Mouse (Mus musculus) heart, embryonic 15.5 days (tissue): ENCODE measurements at regions not wholly inside any gene's neighbourhood (a gene's known extent, or its start where the extent isn't known, plus 50 kb on each side); places are given as distances from the start of the nearest gene placed in this dataset.

Experiments
- ATAC-seq: fragments of 200-750 bp; cut with Nextera tagmentation; replicated peaks from 2 replicates; pipeline ENCODE4 v1.8.0; 2017; ENCODE audit warnings: low read depth, moderate TSS enrichment; ENCODE audit not compliant: insufficient number of reproducible peaks, insufficient read depth, low FRiP score
- H3K27ac ChIP-seq: fragments of 300-500 bp; sonication (generic); 2 replicates; pipeline ENCODE4 v1.5.1; 2015; ENCODE audit warnings: mild to moderate bottlenecking, inconsistent platforms
- H3K27me3 ChIP-seq: fragments of 300-500 bp; sonication (generic); 2 replicates; pipeline ENCODE4 v1.6.1; 2015; ENCODE audit warnings: inconsistent platforms
- H3K36me3 ChIP-seq: fragments of 300-500 bp; sonication (generic); 2 replicates; pipeline ENCODE4 v1.6.1; 2015; ENCODE audit warnings: mild to moderate bottlenecking, inconsistent platforms
- H3K4me1 ChIP-seq: fragments of 300-500 bp; sonication (generic); replicated peaks from 2 replicates; pipeline ENCODE4 v1.6.1; 2015; ENCODE audit warnings: inconsistent platforms
- H3K4me2 ChIP-seq: fragments of 300-500 bp; sonication (generic); 2 replicates; pipeline ENCODE4 v1.6.1; 2015; ENCODE audit warnings: inconsistent platforms, mild to moderate bottlenecking, moderate library complexity
- H3K4me3 ChIP-seq: fragments of 300-500 bp; sonication (generic); 2 replicates; pipeline ENCODE4 v1.5.1; 2015; ENCODE audit warnings: mild to moderate bottlenecking, inconsistent platforms
- H3K9ac ChIP-seq: fragments of 300-500 bp; sonication (generic); 2 replicates; pipeline ENCODE4 v1.6.1; 2015; ENCODE audit warnings: mild to moderate bottlenecking, inconsistent platforms
- H3K9me3 ChIP-seq: fragments of 300-500 bp; sonication (generic); replicated peaks from 2 replicates; pipeline ENCODE4 v1.6.1; 2016; ENCODE audit warnings: inconsistent platforms
- WGBS: fragments of 180-500 bp; shearing (Covaris S2); methylation state at CpG from one replicate; pipeline ENCODE4 v1.1.7; 2015; ENCODE audit warnings: mixed read lengths; 5-methylcytosine and 5-hydroxymethylcytosine counted together

GRCm38 (mm10) chr8:46413349-46414024, 57.4 kb upstream of the Acsl1 start:
- Histone ChIP-seq H3K4me2 (no peak overlapping the region), H3K36me3 (no peaks in the 10 kb centered on the region), H3K9ac (no peak overlapping the region), H3K4me3 (no peak overlapping the region), H3K4me1 (peaks cover 13% of the 10 kb centered on the region), H3K27me3 (no peaks in the 10 kb centered on the region), H3K27ac (peak overlapping the region; percentile 48), H3K9me3 (no peaks in the 10 kb centered on the region)
- WGBS = 72% methylated on average over 9 of the region's 9 CpGs
- no peak for ATAC-seq

- H3K4me2 ChIP-seq = no peak overlapping the region
- H3K4me1 ChIP-seq = peaks cover 13% of the 10 kb centered on the region
- H3K27ac ChIP-seq = peak overlapping the region; percentile 85
- H3K36me3 ChIP-seq = no peaks in the 10 kb centered on the region
- 33% methylated on average over 6 of the region's 6 CpGs for WGBS
- no peak overlapping the region for H3K9ac ChIP-seq
- H3K9me3 ChIP-seq = no peaks in the 10 kb centered on the region
- no peaks in the 10 kb centered on the region for H3K27me3 ChIP-seq
- no peak overlapping the region for H3K4me3 ChIP-seq
- ATAC-seq = peak; percentile 66; the same call in 1 of the 2 replicates
Measured at GRCm38 (mm10) chr8:46414874-46415273, 56.0 kb upstream of the Acsl1 start.

GRCm38 (mm10) chr8:46419402-46419801, 51.4 kb upstream of the Acsl1 start:
- H3K27me3 ChIP-seq = no peaks in the 10 kb centered on the region
- no peak overlapping the region for H3K9ac ChIP-seq
- no peak for ATAC-seq
- H3K4me2 ChIP-seq = no peak overlapping the region
- peaks cover 15% of the 10 kb centered on the region for H3K4me1 ChIP-seq
- no peaks in the 10 kb centered on the region for H3K36me3 ChIP-seq
- no peaks in the 10 kb centered on the region for H3K9me3 ChIP-seq
- no peak overlapping the region for H3K27ac ChIP-seq
- H3K4me3 ChIP-seq = no peak overlapping the region
- 74% methylated on average over 5 of the region's 5 CpGs for WGBS

- no peaks in the 10 kb centered on the region for H3K9me3 ChIP-seq
- H3K4me1 ChIP-seq = peaks cover 7% of the 10 kb centered on the region
- no peak for ATAC-seq
- no peaks in the 10 kb centered on the region for H3K36me3 ChIP-seq
- no peak overlapping the region for H3K9ac ChIP-seq
- H3K4me3 ChIP-seq = no peak overlapping the region
- H3K4me2 ChIP-seq = no peak overlapping the region
- H3K27me3 ChIP-seq = no peaks in the 10 kb centered on the region
- WGBS = 91% methylated on average over 8 of the region's 8 CpGs
- H3K27ac ChIP-seq = no peak overlapping the region
Measured at GRCm38 (mm10) chr8:46420476-46420875, 50.4 kb upstream of the Acsl1 start.
